Mouse (Mus musculus) liver, embryonic 16.5 days (tissue): ENCODE results near the gene Spef1. TPM values are rescaled to one million over a fixed set of nuclear protein-coding genes. Genes with fewer than 3 reads are reported as not detected.

ENCODE experiments used
- ATAC-seq: fragments of 200-750 bp; cut with Nextera tagmentation; 2 replicates; pipeline ENCODE4 v1.8.0; 2017; ENCODE audit warnings: low read depth, mild to moderate bottlenecking, moderate number of reproducible peaks, moderate library complexity
- H3K27ac ChIP-seq: fragments of 300-500 bp; sonication (generic); 2 replicates; pipeline ENCODE4 v1.5.1; 2014; ENCODE audit warnings: mild to moderate bottlenecking, low read length
- H3K27me3 ChIP-seq: fragments of 300-500 bp; sonication (generic); 2 replicates; pipeline ENCODE4 v1.6.1; 2014; ENCODE audit warnings: low read depth, low read length, mixed read lengths; ENCODE audit not compliant: control insufficient read depth, insufficient read depth
- H3K36me3 ChIP-seq: fragments of 300-500 bp; sonication (generic); 2 replicates; pipeline ENCODE4 v1.6.1; 2014; ENCODE audit warnings: mild to moderate bottlenecking; ENCODE audit not compliant: control insufficient read depth, insufficient read depth
- H3K4me1 ChIP-seq: fragments of 300-500 bp; sonication (generic); 2 replicates; pipeline ENCODE4 v1.6.1; 2014; ENCODE audit warnings: low read depth, low read length, mixed read lengths; ENCODE audit not compliant: control insufficient read depth
- H3K4me2 ChIP-seq: fragments of 300-500 bp; sonication (generic); 2 replicates; pipeline ENCODE4 v1.6.1; 2014; ENCODE audit warnings: low read depth, low read length, mixed read lengths
- H3K4me3 ChIP-seq: fragments of 300-500 bp; sonication (generic); 2 replicates; pipeline ENCODE4 v1.5.1; 2014; ENCODE audit warnings: low read depth, mild to moderate bottlenecking, low read length
- H3K9ac ChIP-seq: fragments of 300-500 bp; sonication (generic); 2 replicates; pipeline ENCODE4 v1.6.1; 2014; ENCODE audit warnings: low read depth, low read length
- H3K9me3 ChIP-seq: fragments of 300-500 bp; sonication (generic); replicated peaks from 2 replicates; pipeline ENCODE4 v1.6.1; 2016; ENCODE audit warnings: low read length; ENCODE audit not compliant: control insufficient read depth
- WGBS: fragments of 180-500 bp; shearing (Covaris S2); extraction: QIAGEN DNeasy Blood & Tissue Kit; methylation state at CpG from one replicate; pipeline ENCODE4 v1.1.7; 2014; ENCODE audit not compliant: insufficient replicate concordance; 5-methylcytosine and 5-hydroxymethylcytosine counted together
- polyA plus RNA-seq: library from polyadenylated mRNA; unstranded; fragments of >200 nt; fragmentation: Nextera tagmentation; extraction: Ambion mirVana; gene quantifications from 2 replicates; pipeline ENCODE4 v1.2.1, GENCODE M21; 2015

Gene Spef1
- polyA plus RNA-seq, 1 experiment from 2014 or later: 1.1 TPM

DNA sequence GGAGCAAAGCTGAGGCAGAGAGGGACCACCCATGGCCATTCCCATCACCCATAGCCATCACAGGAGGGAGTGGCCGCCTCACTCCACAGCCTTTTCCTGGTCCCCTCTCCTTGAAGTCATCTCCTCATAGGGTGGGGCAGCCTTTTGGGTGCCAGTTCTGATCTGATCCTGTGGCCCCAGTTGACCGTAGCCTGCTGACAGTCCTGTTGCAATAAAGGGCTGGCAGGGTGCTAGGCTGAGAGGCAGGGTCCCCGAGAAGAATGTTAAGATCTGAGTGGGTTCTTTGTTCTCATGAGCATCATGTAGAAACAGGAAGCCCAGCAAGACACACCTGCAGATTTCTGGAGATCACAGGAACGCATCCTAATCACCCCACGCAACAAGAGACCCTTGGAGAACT, 58.9 kb downstream of the Spef1 start:
- Histone ChIP-seq H3K4me2 (peak overlapping the region; percentile 84), H3K36me3 (no peaks in the 10 kb centered on the region), H3K27ac (no peak overlapping the region; the same call in 1 of the 2 replicates), H3K9me3 (no peaks in the 10 kb centered on the region), H3K27me3 (no peaks in the 10 kb centered on the region; the same call in 1 of the 2 replicates), H3K4me1 (peaks cover 60% of the 10 kb centered on the region), H3K4me3 (peak overlapping the region; percentile 64), H3K9ac (peak overlapping the region; percentile 8; the same call in 1 of the 2 replicates)
- 75% methylated on average over 5 of the region's 5 CpGs for WGBS
- no peak for ATAC-seq

DNA sequence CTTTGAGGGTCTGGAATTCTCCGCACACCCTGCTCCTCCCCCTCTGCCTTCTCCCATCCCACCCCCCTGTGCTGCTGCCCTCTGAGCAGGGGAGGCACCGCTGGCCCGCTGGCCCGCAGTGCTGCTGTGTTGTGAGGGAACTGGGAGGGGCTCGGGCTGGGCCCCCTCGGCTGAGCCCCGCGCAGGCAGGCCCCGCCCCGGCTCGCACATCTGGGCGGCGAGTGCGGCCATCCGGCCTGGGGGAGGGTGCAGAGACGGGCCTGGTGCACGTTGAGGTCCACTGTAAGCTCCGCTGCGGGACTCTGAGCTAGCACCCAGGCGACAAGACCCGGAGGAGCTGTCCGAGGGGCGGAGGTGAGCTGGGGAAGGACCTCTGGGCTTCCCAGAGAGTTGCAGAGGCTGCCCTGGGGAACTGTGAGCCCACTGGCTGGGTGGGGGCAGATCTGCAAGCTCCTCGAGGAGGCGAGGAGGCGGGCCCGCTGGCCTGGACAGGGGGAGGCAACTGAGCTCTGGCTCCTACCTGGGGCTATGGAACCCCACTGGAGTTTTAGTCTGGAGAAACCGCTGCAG, 59.8 kb downstream of the Spef1 start, which contains the start of gene Hspa12b:
Hspa12b (plus strand) TSS at position 120 of the 570 bp plus-strand sequence.
- peak; percentile 76 for ATAC-seq
- WGBS: 2% methylated on average over 28 of the region's 28 CpGs
- Histone ChIP-seq H3K9me3 (no peaks in the 10 kb centered on the region), H3K4me2 (peak within 1 kb of the TSS; percentile 84), H3K4me3 (peak within 1 kb of the TSS; percentile 64), H3K27ac (peak within 1 kb of the TSS; percentile 45; the same call in 1 of the 2 replicates), H3K4me1 (peaks cover 60% of the 10 kb centered on the region), H3K9ac (peak within 1 kb of the TSS; percentile 69), H3K27me3 (no peaks in the 10 kb centered on the region; the same call in 1 of the 2 replicates), H3K36me3 (no peaks in the 10 kb centered on the region)

- WGBS: 59% methylated on average over 9 of the region's 9 CpGs
- Histone ChIP-seq H3K4me2 (no peak overlapping the region), H3K27ac (0 out of 2 replicates have a peak overlapping the region, but pooled peaks have one; percentile 3), H3K9ac (no peak overlapping the region), H3K36me3 (no peaks in the 10 kb centered on the region), H3K27me3 (no peaks in the 10 kb centered on the region; the same call in 1 of the 2 replicates), H3K4me1 (peaks cover 49% of the 10 kb centered on the region), H3K4me3 (no peak overlapping the region), H3K9me3 (no peaks in the 10 kb centered on the region)
- no peak for ATAC-seq
Measured at GRCm38 (mm10) chr2:131125964-131126815, 60.9 kb downstream of the Spef1 start.

DNA sequence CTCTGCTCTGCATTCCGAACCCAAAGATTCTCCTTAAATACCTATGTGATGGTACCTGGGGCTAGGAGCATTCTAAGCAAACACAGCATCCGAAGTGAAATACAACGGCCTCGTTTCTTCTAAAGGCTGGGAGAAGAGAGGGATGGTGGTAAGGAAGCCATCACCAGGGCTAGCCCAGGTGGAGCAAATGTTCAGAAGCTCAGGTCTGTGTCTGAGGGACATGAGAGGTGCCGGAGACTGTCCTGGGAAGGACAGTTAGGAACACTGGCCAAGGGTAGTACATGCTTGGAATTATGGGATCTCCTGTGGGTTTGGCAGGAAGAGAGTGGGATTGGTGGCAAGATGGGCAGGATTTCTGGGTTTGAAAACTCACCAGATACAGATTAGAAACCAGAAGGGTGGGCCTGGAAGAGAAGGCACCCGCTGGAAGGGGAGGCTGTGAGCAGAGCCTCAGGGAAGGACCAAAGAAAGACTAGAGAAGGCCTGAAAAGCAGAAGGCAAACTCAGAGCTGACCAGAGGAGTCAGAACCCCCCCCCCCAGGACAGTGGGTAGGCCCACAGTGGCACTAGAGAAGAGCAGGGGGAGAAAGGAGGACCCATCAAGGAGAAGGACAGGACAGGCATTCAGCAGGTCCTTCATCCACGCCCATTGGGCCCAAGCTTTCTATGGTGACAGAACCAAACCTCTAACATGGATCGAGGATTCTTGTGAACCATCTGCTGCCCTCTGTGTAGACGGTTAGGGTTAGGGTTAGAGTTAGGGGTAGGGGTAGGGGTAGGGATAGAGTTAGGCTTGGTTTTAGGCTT, 61.7 kb downstream of the Spef1 start:
- 80% methylated on average over 9 of the region's 9 CpGs for WGBS
- Histone ChIP-seq H3K27me3 (no peaks in the 10 kb centered on the region; the same call in 1 of the 2 replicates), H3K9me3 (no peaks in the 10 kb centered on the region), H3K9ac (no peak overlapping the region), H3K4me1 (peaks cover 45% of the 10 kb centered on the region), H3K4me2 (no peak overlapping the region), H3K4me3 (no peak overlapping the region), H3K27ac (no peak overlapping the region), H3K36me3 (no peaks in the 10 kb centered on the region)
- no peak for ATAC-seq

GRCm38 (mm10) chr2:131124166-131124565, 62.9 kb downstream of the Spef1 start:
- Histone ChIP-seq H3K4me2 (no peak overlapping the region), H3K4me1 (peaks cover 35% of the 10 kb centered on the region), H3K27me3 (no peaks in the 10 kb centered on the region; the same call in 1 of the 2 replicates), H3K27ac (no peak overlapping the region), H3K9me3 (no peaks in the 10 kb centered on the region), H3K36me3 (no peaks in the 10 kb centered on the region), H3K4me3 (no peak overlapping the region), H3K9ac (no peak overlapping the region)
- 21% methylated on average over 3 of the region's 3 CpGs for WGBS
- ATAC-seq: no peak

Other genes starting within 250 kb of the Spef1 start
- gene Gfra4, start 144.2 kb downstream of the Spef1 start, polyA plus RNA-seq: 0.16 and 0.18 TPM in 2 replicates
- 0.61 and 0.81 TPM in 2 replicates for gene Adam33, start 123.5 kb downstream of the Spef1 start, polyA plus RNA-seq
- gene Siglec1, start 100.5 kb downstream of the Spef1 start, polyA plus RNA-seq: 1.4 and 1.8 TPM in 2 replicates
- gene Hspa12b, start 60.0 kb downstream of the Spef1 start, polyA plus RNA-seq: 2.0 TPM in 2 replicates
- not detected in 2 replicates for gene Gm11037, start 53.8 kb downstream of the Spef1 start, polyA plus RNA-seq
- gene 1700037H04Rik, start 27.2 kb downstream of the Spef1 start, polyA plus RNA-seq: 129 and 133 TPM in 2 replicates
- 3.0 and 3.2 TPM in 2 replicates for gene Cenpb, start 7.2 kb downstream of the Spef1 start, polyA plus RNA-seq
- 255 and 284 TPM in 2 replicates for gene Cdc25b, start 333 bp downstream of the Spef1 start, polyA plus RNA-seq
- 16.4 and 18.4 TPM in 2 replicates for gene Ap5s1, start 19.8 kb upstream of the Spef1 start, polyA plus RNA-seq
- 29.1 and 32.0 TPM in 2 replicates for gene Mavs, start 46.8 kb upstream of the Spef1 start, polyA plus RNA-seq
- 15.6 and 16.9 TPM in 2 replicates for gene Pank2, start 75.2 kb upstream of the Spef1 start, polyA plus RNA-seq
- gene Rnf24, start 165.6 kb upstream of the Spef1 start, polyA plus RNA-seq: 0.46 and 0.61 TPM in 2 replicates